Mouse (Mus musculus) limb, embryonic 13.5 days (tissue): ENCODE measurements around the gene Cryba4. TPM values are rescaled to one million over a fixed set of nuclear protein-coding genes. Genes with fewer than 3 reads are reported as not detected.

ENCODE experiments used
- ATAC-seq: fragments of 200-750 bp; cut with Nextera tagmentation; 2 replicates; pipeline ENCODE4 v1.8.0; 2017; ENCODE audit warnings: low read depth, moderate number of reproducible peaks, moderate TSS enrichment; ENCODE audit not compliant: low FRiP score
- H3K27ac ChIP-seq: fragments of 300-500 bp; sonication (generic); 2 replicates; pipeline ENCODE4 v1.5.1; 2015; ENCODE audit warnings: inconsistent platforms, mild to moderate bottlenecking, moderate library complexity
- H3K27me3 ChIP-seq: fragments of 300-500 bp; sonication (generic); 2 replicates; pipeline ENCODE4 v1.6.1; 2015; ENCODE audit warnings: mild to moderate bottlenecking, inconsistent platforms
- H3K36me3 ChIP-seq: fragments of 300-500 bp; sonication (generic); 2 replicates; pipeline ENCODE4 v1.6.1; 2015; ENCODE audit warnings: inconsistent platforms, mild to moderate bottlenecking, moderate library complexity
- H3K4me1 ChIP-seq: fragments of 300-500 bp; sonication (generic); 2 replicates; pipeline ENCODE4 v1.6.1; 2015; ENCODE audit warnings: inconsistent platforms
- H3K4me2 ChIP-seq: fragments of 300-500 bp; sonication (generic); replicated peaks from 2 replicates; pipeline ENCODE4 v1.6.1; 2015; ENCODE audit warnings: inconsistent platforms, mild to moderate bottlenecking, moderate library complexity
- H3K4me3 ChIP-seq: fragments of 300-500 bp; sonication (generic); 2 replicates; pipeline ENCODE4 v1.5.1; 2015; ENCODE audit warnings: moderate library complexity, mild to moderate bottlenecking, inconsistent platforms
- H3K9ac ChIP-seq: fragments of 300-500 bp; sonication (generic); 2 replicates; pipeline ENCODE4 v1.6.1; 2015; ENCODE audit warnings: mild to moderate bottlenecking, inconsistent platforms
- H3K9me3 ChIP-seq: fragments of 300-500 bp; sonication (generic); 2 replicates; pipeline ENCODE4 v1.6.1; 2016; ENCODE audit warnings: inconsistent platforms
- WGBS: fragments of 180-500 bp; shearing (Covaris S2); methylation state at CpG from one replicate; pipeline ENCODE4 v1.1.7; 2015; 5-methylcytosine and 5-hydroxymethylcytosine counted together
- polyA plus RNA-seq: library from polyadenylated mRNA; unstranded; fragments of >200 nt; fragmentation: Nextera tagmentation; extraction: Ambion mirVana; gene quantifications from 2 replicates; pipeline ENCODE4 v1.2.1, GENCODE M21; 2015

Gene Cryba4
- polyA plus RNA-seq, 1 experiment from 2014 or later, result 1.1 TPM

DNA sequence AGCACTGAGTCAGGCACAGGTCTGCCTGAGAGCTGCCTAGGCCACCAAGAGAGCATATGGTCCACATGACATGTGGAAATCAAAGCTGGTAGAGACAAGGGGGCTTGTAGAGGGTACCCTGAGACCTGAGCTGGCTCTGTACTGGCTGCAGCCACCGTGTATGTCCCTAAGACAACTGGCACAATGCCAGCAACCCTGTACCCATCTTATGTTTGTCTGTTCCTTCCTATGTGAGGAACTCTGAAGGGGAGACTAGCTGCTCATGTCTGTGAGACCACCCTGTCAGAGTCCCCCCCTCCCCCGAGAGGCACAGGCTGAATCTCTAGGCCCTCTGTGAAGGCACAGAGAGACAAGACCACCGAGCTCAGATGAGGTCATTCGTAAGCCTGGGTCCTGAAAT, 33.6 kb downstream of the Cryba4 start:
- Histone ChIP-seq H3K36me3 (peaks cover 14% of the 10 kb centered on the region), H3K4me2 (no peak overlapping the region), H3K27ac (no peak overlapping the region), H3K9ac (no peak overlapping the region), H3K27me3 (peaks cover 18% of the 10 kb centered on the region), H3K4me1 (peaks cover 29% of the 10 kb centered on the region), H3K9me3 (no peaks in the 10 kb centered on the region), H3K4me3 (no peak overlapping the region)
- no peak for ATAC-seq
- WGBS, result 70% methylated on average over 4 of the region's 4 CpGs

DNA sequence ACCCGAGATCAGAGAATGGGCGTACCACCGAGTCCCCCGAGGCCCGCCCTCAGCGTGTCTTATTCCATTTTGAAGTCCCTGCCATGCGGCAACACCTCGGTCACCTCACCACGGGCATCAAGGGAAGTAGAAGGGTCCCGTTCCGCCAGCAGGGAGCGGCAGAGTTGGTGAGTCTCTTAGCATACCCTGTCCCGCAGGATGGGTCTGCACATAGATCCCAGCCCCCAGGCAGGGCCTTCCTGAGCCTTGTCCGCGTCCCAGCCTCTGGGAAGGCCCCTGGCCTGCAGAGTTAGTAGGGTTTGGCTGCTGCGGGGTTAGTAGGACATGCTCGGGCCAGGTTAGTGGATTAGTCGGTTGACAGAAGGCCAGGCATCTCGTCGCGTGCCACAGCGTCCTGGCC, 35.3 kb downstream of the Cryba4 start:
- no peak for ATAC-seq

DNA sequence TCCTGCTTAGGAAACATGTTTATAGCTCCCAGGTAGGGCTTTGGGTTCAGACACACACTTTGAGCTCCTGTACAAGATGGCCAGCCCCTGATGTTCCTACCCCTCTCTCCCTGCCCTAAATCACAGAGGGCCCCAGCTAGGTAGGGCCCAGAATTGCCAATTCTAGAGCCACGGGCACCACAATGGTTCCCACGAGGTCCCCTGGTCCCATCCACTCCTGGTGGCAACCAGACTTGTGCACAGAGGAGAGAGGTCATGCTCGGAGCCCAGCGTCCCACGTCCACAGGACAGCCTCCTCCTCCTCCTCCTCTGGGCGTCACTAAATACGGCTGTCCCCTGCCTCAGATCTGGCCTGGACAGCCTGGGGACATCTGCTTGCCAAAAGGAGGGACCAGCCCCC, 36.0 kb downstream of the Cryba4 start:
- no peak overlapping the region for H3K9ac ChIP-seq
- no peak overlapping the region for H3K27ac ChIP-seq
- no peak overlapping the region for H3K4me3 ChIP-seq
- no peaks in the 10 kb centered on the region for H3K9me3 ChIP-seq
- ATAC-seq, result no peak
- peaks cover 35% of the 10 kb centered on the region for H3K4me1 ChIP-seq
- WGBS, result 75% methylated on average over 7 of the region's 7 CpGs
- peaks cover under 1% of the 10 kb centered on the region; the same call in 1 of the 2 replicates for H3K36me3 ChIP-seq
- H3K4me2 ChIP-seq, result peak overlapping the region; percentile 48; the same call in 1 of the 2 replicates
- peaks cover 18% of the 10 kb centered on the region for H3K27me3 ChIP-seq

More for the DNA sequence above, 35.3 kb downstream of the Cryba4 start:
- peaks cover 18% of the 10 kb centered on the region for H3K27me3 ChIP-seq
- H3K27ac ChIP-seq, result no peak overlapping the region
- no peak overlapping the region for H3K4me2 ChIP-seq
- 54% methylated on average over 22 of the region's 22 CpGs for WGBS
- H3K4me3 ChIP-seq, result no peak overlapping the region
- no peak overlapping the region for H3K9ac ChIP-seq
- H3K9me3 ChIP-seq, result no peaks in the 10 kb centered on the region
- peaks cover 6% of the 10 kb centered on the region; the same call in 1 of the 2 replicates for H3K36me3 ChIP-seq
- H3K4me1 ChIP-seq, result peaks cover 35% of the 10 kb centered on the region

- Histone ChIP-seq H3K27me3 (peaks cover 18% of the 10 kb centered on the region), H3K4me1 (peaks cover 35% of the 10 kb centered on the region), H3K4me3 (peak overlapping the region; percentile 16; the same call in 1 of the 2 replicates), H3K9ac (peak overlapping the region; percentile 50; the same call in 1 of the 2 replicates), H3K36me3 (no peaks in the 10 kb centered on the region; the same call in 1 of the 2 replicates), H3K27ac (peak overlapping the region; percentile 39; the same call in 1 of the 2 replicates), H3K9me3 (no peaks in the 10 kb centered on the region), H3K4me2 (peak overlapping the region; percentile 48)
- no peak for ATAC-seq
- WGBS, result 44% methylated on average over 9 of the region's 9 CpGs
Observed at GRCm38 (mm10) chr5:112215801-112216251, 36.5 kb downstream of the Cryba4 start.

DNA sequence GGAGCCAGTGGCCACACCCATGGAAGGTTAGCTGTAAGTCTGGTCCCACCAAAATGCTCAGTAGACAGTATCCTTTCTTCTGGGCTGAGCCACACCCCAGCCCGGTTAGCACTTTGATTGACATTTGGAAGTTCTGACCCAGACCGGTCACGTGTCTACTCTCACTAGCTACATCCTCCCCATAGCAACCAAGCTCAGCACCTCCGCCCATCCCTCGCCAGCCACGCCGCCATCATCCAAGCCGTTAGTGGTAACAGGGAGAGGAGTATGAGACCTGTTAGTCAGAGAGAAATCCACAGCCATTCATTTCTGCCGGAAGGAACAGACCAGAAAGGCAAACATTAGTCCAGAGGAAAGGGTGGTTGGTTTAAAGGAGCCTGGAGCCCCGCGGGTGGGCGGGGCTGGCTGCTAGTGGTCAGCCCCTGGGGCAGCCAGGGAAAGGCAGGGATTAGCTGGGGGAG, 37.0 kb downstream of the Cryba4 start:
- peak overlapping the region; percentile 16; the same call in 1 of the 2 replicates for H3K4me3 ChIP-seq
- no peak for ATAC-seq
- H3K27ac ChIP-seq, result peak overlapping the region; percentile 39; the same call in 1 of the 2 replicates
- peaks cover 16% of the 10 kb centered on the region for H3K27me3 ChIP-seq
- no peaks in the 10 kb centered on the region for H3K9me3 ChIP-seq
- 26% methylated on average over 12 of the region's 12 CpGs for WGBS
- H3K4me2 ChIP-seq, result peak overlapping the region; percentile 48
- H3K36me3 ChIP-seq, result no peaks in the 10 kb centered on the region; the same call in 1 of the 2 replicates
- peak overlapping the region; percentile 50; the same call in 1 of the 2 replicates for H3K9ac ChIP-seq
- peaks cover 35% of the 10 kb centered on the region for H3K4me1 ChIP-seq

- 0 out of 2 replicates have a peak overlapping the region, but pooled peaks have one; percentile 36 for H3K9ac ChIP-seq
Observed at GRCm38 (mm10) chr5:112214419-112214818, 37.9 kb downstream of the Cryba4 start.

GRCm38 (mm10) chr5:112213331-112214240, 38.7 kb downstream of the Cryba4 start:
- H3K9ac ChIP-seq, result 0 out of 2 replicates have a peak overlapping the region, but pooled peaks have one; percentile 36
- ATAC-seq, result no peak; the same call in 1 of the 2 replicates
- H3K27ac ChIP-seq, result no peak overlapping the region
- no peaks in the 10 kb centered on the region for H3K36me3 ChIP-seq
- peak overlapping the region; percentile 11; the same call in 1 of the 2 replicates for H3K4me2 ChIP-seq
- peaks cover 35% of the 10 kb centered on the region for H3K4me1 ChIP-seq
- no peaks in the 10 kb centered on the region for H3K9me3 ChIP-seq
- H3K4me3 ChIP-seq, result no peak overlapping the region
- peaks cover 13% of the 10 kb centered on the region for H3K27me3 ChIP-seq
- 38% methylated on average over 19 of the region's 19 CpGs for WGBS

More at GRCm38 (mm10) chr5:112214419-112214818, 37.9 kb downstream of the Cryba4 start:
- no peaks in the 10 kb centered on the region for H3K36me3 ChIP-seq
- H3K9me3 ChIP-seq, result no peaks in the 10 kb centered on the region
- no peak overlapping the region for H3K27ac ChIP-seq
- no peak for ATAC-seq
- 7% methylated on average over 10 of the region's 10 CpGs for WGBS
- H3K4me2 ChIP-seq, result peak overlapping the region; percentile 46
- peaks cover 13% of the 10 kb centered on the region for H3K27me3 ChIP-seq
- no peak overlapping the region for H3K4me3 ChIP-seq
- H3K4me1 ChIP-seq, result peaks cover 35% of the 10 kb centered on the region

GRCm38 (mm10) chr5:112212711-112213264, 39.5 kb downstream of the Cryba4 start:
- ATAC-seq, result no peak
- peaks cover 35% of the 10 kb centered on the region for H3K4me1 ChIP-seq
- WGBS, result 70% methylated on average over 6 of the region's 6 CpGs

DNA sequence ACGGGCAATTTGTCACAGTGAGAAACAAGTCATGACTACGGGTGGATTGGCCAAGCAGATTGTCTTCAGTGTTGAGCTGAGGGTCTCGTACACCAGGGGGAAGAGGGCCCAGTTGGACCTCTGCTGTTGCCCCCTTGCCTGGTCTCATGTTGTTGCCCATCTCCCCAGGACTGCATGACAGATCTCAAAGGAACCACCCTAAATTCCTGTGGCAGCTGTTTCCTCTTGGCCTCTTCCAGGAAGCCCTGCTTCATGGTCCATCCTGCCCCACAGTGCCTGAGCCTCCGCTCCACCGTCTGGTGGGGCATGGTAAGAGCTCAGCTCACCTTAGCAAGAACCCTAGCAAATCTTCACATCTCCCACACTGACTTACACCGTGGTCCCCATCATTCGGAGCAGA, 40.4 kb downstream of the Cryba4 start:
- Histone ChIP-seq H3K4me2 (no peak overlapping the region), H3K9me3 (no peaks in the 10 kb centered on the region), H3K4me1 (peaks cover 38% of the 10 kb centered on the region), H3K4me3 (no peak overlapping the region), H3K27ac (no peak overlapping the region), H3K27me3 (peaks cover 7% of the 10 kb centered on the region; the same call in 1 of the 2 replicates), H3K9ac (no peak overlapping the region), H3K36me3 (no peaks in the 10 kb centered on the region)
- WGBS, result 84% methylated on average over 7 of the region's 7 CpGs
- ATAC-seq, result no peak

More at GRCm38 (mm10) chr5:112212711-112213264, 39.5 kb downstream of the Cryba4 start:
- Histone ChIP-seq H3K36me3 (no peaks in the 10 kb centered on the region), H3K4me3 (no peak overlapping the region), H3K9me3 (no peaks in the 10 kb centered on the region), H3K9ac (no peak overlapping the region), H3K4me2 (no peak overlapping the region), H3K27ac (no peak overlapping the region), H3K27me3 (peaks cover 13% of the 10 kb centered on the region)

GRCm38 (mm10) chr5:112210104-112210503, 42.2 kb downstream of the Cryba4 start:
- Histone ChIP-seq H3K4me2 (no peak overlapping the region), H3K9ac (no peak overlapping the region), H3K4me3 (no peak overlapping the region), H3K9me3 (no peaks in the 10 kb centered on the region), H3K27me3 (no peaks in the 10 kb centered on the region), H3K36me3 (no peaks in the 10 kb centered on the region), H3K4me1 (peaks cover 32% of the 10 kb centered on the region), H3K27ac (no peak overlapping the region)
- 29% methylated on average over 8 of the region's 8 CpGs for whole genome bisulfite sequencing
- no peak for ATAC-seq

DNA sequence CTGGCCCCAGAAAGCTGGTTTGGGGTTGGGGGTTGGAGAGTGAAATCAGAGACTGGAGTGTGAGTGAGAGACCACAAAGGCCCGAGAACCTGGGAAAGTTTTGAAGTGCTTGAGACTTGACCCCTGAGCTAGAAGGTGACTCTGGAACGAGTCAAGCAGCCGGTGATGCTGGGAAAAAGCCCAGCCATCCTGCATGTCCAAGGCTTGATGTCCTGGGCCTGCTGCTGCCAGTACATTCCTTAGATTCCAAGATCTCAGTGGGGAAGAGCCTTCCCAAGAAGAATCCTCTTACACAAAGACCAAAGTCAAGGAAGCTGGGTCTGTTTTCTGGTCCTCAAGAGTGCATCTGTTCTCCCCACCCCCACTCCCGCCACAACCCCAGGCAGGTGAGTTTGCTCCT, 44.0 kb downstream of the Cryba4 start:
- Histone ChIP-seq H3K9ac (no peak overlapping the region), H3K36me3 (no peaks in the 10 kb centered on the region), H3K4me3 (no peak overlapping the region), H3K27me3 (peaks cover 12% of the 10 kb centered on the region), H3K4me1 (peaks cover 14% of the 10 kb centered on the region), H3K9me3 (no peaks in the 10 kb centered on the region), H3K27ac (no peak overlapping the region), H3K4me2 (no peak overlapping the region)
- 31% methylated on average over 4 of the region's 4 CpGs for WGBS
- no peak for ATAC-seq
